Mouse (Mus musculus): ENCODE measurements around the gene Ptk6. TPM values are rescaled to one million over a fixed set of nuclear protein-coding genes. Genes with fewer than 3 reads are reported as not detected.
A peak's percentile ranks its signal among the peaks of the same experiment; 100 is the strongest.

The Ptk6 gene
- polyA plus RNA-seq, 1 experiment from 2014 or later = not detected

- 44% methylated on average over 4 of the region's 4 CpGs for WGBS
- H3K27ac ChIP-seq (ENCODE audit: low read depth, low read length) = no peak overlapping the region
- no peak for ATAC-seq (replicated peaks; ENCODE audit: low FRiP score)
- no peaks in the 10 kb centered on the region; the same call in 1 of the 2 replicates for H3K4me1 ChIP-seq (replicated peaks; ENCODE audit: control insufficient read depth, insufficient read depth, low read length)
- H3K36me3 ChIP-seq (ENCODE audit: control insufficient read depth, insufficient read depth, low read length) = no peaks in the 10 kb centered on the region
- no peak overlapping the region for H3K9ac ChIP-seq (ENCODE audit: low read depth, low read length)
- H3K4me3 ChIP-seq (ENCODE audit: low read depth, low read length) = no peak overlapping the region
- peak overlapping the region; percentile 80 for H3K4me2 ChIP-seq
- no peaks in the 10 kb centered on the region for H3K9me3 ChIP-seq (ENCODE audit: control insufficient read depth, low read length)
- H3K27me3 ChIP-seq (replicated peaks; ENCODE audit: control insufficient read depth, insufficient read depth, low read length) = peaks cover 43% of the 10 kb centered on the region
- no peak for DNase-seq (ENCODE audit: low spot score)
These were observed 55.5 kb downstream of the Ptk6 start for GRCm38 (mm10) chr2:181146976-181147545.

GRCm38 (mm10) chr2:181144675-181145074, 57.9 kb downstream of the Ptk6 start:
- 69% methylated on average over 2 of the region's 2 CpGs for WGBS
- Histone ChIP-seq H3K27me3 (replicated peaks; ENCODE audit: control insufficient read depth, insufficient read depth, low read length) (peaks cover 36% of the 10 kb centered on the region), H3K9me3 (ENCODE audit: control insufficient read depth, low read length) (no peaks in the 10 kb centered on the region), H3K9ac (ENCODE audit: low read depth, low read length) (no peak overlapping the region), H3K4me2 (no peak overlapping the region), H3K4me3 (ENCODE audit: low read depth, low read length) (no peak overlapping the region), H3K4me1 (replicated peaks; ENCODE audit: control insufficient read depth, insufficient read depth, low read length) (no peaks in the 10 kb centered on the region; the same call in 1 of the 2 replicates), H3K36me3 (ENCODE audit: control insufficient read depth, insufficient read depth, low read length) (no peaks in the 10 kb centered on the region), H3K27ac (ENCODE audit: low read depth, low read length) (no peak overlapping the region)
- no peak for ATAC-seq (replicated peaks; ENCODE audit: low FRiP score)
- DNase-seq (ENCODE audit: low spot score) = no peak

Other genes starting within 250 kb of the Ptk6 start
- gene Nkain4, start 248.1 kb downstream of the Ptk6 start, polyA plus RNA-seq (2014; fragmentation: Nextera tagmentation; extraction: Ambion mirVana) = 5.3 and 6.8 TPM in 2 replicates
- gene Arfgap1, start 235.6 kb downstream of the Ptk6 start, polyA plus RNA-seq (2014; fragmentation: Nextera tagmentation; extraction: Ambion mirVana) = 57.6 and 62.4 TPM in 2 replicates
- gene Col20a1, start 216.3 kb downstream of the Ptk6 start, polyA plus RNA-seq (2014; fragmentation: Nextera tagmentation; extraction: Ambion mirVana) = 0.10 and 0.16 TPM in 2 replicates
- gene Chrna4, start 159.2 kb downstream of the Ptk6 start, polyA plus RNA-seq (2014; fragmentation: Nextera tagmentation; extraction: Ambion mirVana) = 1.2 and 1.6 TPM in 2 replicates
- 0.15 and 0.18 TPM in 2 replicates for gene Kcnq2, start 67.5 kb downstream of the Ptk6 start, polyA plus RNA-seq (2014; fragmentation: Nextera tagmentation; extraction: Ambion mirVana)
- not detected in 2 replicates for gene Eef1a2, start 45.8 kb downstream of the Ptk6 start, polyA plus RNA-seq (2014; fragmentation: Nextera tagmentation; extraction: Ambion mirVana)
- 172 and 179 TPM in 2 replicates for gene Ppdpf, start 15.5 kb downstream of the Ptk6 start, polyA plus RNA-seq (2014; fragmentation: Nextera tagmentation; extraction: Ambion mirVana)
- gene Srms, start 10.4 kb upstream of the Ptk6 start, polyA plus RNA-seq (2014; fragmentation: Nextera tagmentation; extraction: Ambion mirVana) = 0.23 TPM in 1 of 2 replicates, not detected in the other
- 0.34 TPM in 1 of 2 replicates, not detected in the other for gene Fndc11, start 17.2 kb upstream of the Ptk6 start, polyA plus RNA-seq (2014; fragmentation: Nextera tagmentation; extraction: Ambion mirVana)
- gene Helz2, start 39.2 kb upstream of the Ptk6 start, polyA plus RNA-seq (2014; fragmentation: Nextera tagmentation; extraction: Ambion mirVana) = 2.4 and 2.6 TPM in 2 replicates
- gene Gmeb2, start 85.2 kb upstream of the Ptk6 start, polyA plus RNA-seq (2014; fragmentation: Nextera tagmentation; extraction: Ambion mirVana) = 14.7 and 16.4 TPM in 2 replicates
- 0.59 and 0.74 TPM in 2 replicates for gene Stmn3, start 111.7 kb upstream of the Ptk6 start, polyA plus RNA-seq (2014; fragmentation: Nextera tagmentation; extraction: Ambion mirVana)
- 58.8 and 66.4 TPM in 2 replicates for gene Rtel1, start 117.0 kb upstream of the Ptk6 start, polyA plus RNA-seq (2014; fragmentation: Nextera tagmentation; extraction: Ambion mirVana)
- gene Zgpat, start 162.1 kb upstream of the Ptk6 start, polyA plus RNA-seq (2014; fragmentation: Nextera tagmentation; extraction: Ambion mirVana) = 29.5 and 35.1 TPM in 2 replicates
- 48.7 and 48.9 TPM in 2 replicates for gene Arfrp1, start 162.6 kb upstream of the Ptk6 start, polyA plus RNA-seq (2014; fragmentation: Nextera tagmentation; extraction: Ambion mirVana)
- 17.0 and 20.2 TPM in 2 replicates for gene Lime1, start 177.3 kb upstream of the Ptk6 start, polyA plus RNA-seq (2014; fragmentation: Nextera tagmentation; extraction: Ambion mirVana)